Mouse (Mus musculus) cerebellum, postnatal 25 days (tissue): ENCODE results near the gene Kank1.
A peak's percentile ranks its signal among the peaks of the same experiment; 100 is the strongest.
"Not testable (repeated sequence)": the region's sequence is repeated elsewhere in the genome, so short reads cannot be mapped to it uniquely, and the experiment has no call there.

Source experiments
- DNase-seq, 2 experiments: peaks; one replicate each; pipeline ENCODE4 v3.0.0; 2021; ENCODE audit warnings: mixed read lengths in 2 of 2

The Kank1 gene

GRCm38 (mm10) chr19:25445842-25446241, 209.1 kb downstream of the Kank1 start:
- DNase-seq = no peak

DNA sequence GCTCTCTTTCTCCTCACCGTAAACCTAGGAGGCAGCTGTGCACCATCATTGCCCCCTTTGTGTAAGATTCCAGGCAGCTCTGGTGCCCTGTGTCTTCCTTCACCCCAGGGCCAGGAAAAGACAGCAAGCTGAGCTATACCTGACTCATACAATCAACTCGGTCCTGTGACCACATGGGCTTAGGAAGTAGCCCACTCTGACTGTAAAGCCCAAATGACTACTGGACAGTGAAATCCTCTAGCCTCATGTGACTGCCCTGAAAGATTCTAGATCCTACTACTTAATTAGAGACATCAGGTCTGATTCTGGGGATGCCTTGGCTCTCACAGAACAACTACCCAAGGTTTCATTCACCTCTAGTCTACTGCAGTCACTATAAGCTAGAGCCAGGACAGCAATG, 209.9 kb downstream of the Kank1 start:
- no peak for DNase-seq

- DNase-seq = no peak
Measured at GRCm38 (mm10) chr19:25447373-25447772, 210.6 kb downstream of the Kank1 start.

DNA sequence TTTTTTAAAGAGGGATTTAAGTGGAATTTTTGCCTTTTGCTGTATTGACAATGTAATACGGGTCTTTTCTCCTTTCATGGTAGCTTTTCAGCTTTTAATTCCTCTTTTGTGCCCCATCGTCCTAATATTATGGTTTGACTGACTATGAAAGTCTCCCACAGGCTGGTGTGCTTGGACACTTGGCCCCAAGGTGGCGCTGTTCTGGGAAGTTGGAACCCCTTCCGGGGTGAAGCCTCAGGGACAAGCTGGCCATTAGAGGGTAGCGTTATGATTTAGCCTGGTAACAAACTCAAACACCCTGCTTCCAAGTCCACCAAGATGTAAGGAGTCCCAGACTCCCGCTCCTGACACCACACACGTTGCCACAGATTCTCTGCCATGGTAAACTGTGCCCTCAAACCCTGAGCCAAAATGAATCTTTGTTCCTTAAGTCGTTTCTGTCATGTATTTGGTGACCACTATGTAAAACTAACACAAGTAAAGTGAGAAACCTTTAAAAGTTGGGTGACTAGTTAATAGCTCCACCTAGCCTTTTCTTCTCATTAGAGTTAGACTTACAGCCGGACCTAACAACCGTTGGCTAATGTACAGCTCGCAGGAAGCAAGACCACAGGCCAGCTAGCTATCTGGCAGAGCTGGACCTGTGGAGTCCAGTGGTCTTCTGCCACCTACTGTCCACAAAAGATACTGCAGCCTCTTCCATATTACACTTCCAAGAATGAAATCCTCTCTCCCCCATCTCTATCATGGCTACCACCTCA, 214.3 kb downstream of the Kank1 start:
- peak; percentile 15 to 49 for DNase-seq

DNA sequence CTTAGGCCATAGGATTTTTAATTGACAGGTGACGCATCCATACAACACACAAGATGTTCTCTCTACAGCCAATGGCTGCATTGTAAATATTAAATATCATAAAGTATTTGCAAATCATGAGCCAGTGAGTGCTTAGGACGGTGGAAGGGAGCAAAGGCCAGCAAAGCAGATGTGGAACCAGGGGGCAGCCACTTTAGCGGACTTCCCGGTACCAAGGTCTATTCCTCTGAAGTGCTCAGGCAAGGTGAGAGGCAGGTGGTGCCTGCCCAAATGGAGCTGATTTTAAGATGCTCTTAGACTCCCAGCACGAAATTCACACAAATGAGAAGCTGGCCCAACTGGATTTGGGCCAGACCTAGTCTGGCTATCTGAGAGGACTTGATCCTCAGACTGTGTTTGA, 216.4 kb downstream of the Kank1 start:
- DNase-seq = no peak

GRCm38 (mm10) chr19:25460760-25461159, 224.0 kb downstream of the Kank1 start:
- no peak for DNase-seq

DNA sequence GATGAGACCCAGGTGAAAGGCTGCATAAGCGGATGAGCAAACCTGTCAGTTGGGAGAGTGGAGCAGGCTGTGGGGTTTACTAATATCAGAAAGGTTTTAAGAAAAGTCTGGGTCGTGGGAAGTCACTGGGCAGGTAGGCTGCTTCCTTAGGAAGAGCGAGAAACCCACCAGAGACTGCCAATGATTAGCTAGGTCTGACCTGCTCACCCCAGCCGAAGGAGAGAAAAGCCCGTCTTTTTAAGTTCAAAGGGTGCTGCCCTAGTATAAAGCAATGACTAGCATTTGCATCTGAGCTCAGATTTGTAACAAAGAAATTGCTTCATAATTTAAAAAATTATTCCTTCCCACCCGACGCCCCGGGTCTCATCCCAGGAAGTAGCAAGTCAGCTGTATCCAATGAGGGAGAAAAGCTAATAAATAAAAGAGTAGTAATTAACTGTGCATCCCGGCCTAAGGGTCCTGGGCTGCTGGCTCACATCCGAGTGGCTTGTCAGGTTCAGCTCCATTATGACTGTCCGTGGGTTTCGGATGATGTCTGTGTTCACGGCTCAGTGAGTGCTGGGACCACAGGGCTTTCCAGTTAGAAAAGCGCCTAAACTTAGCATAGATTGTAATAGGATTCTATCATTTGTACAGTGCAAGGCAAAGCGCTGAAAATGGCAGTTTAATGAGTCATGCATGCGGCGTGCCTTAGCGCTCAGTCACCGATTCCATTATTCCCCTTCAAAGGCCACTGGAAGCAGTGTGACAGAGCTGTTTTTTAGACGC, 225.0 kb downstream of the Kank1 start:
- no peak for DNase-seq

DNA sequence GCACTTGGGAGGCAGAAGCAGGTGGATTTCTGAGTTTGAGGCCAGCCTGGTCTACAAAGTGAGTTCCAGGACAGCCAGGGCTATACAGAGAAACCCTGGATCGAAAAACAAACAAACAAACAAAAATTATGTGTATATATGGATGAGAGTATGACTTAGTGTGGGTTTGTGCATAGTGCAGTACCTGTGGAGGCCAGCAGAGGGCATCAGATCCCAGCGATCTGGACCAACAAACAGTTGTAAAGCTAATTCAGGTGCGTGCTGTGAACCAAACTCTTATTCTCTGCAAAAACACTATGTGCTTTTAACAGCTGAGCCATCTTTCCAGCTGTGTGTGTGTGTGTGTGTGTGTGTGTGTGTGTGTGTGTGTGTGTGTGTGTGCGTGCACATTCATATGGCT, 239.0 kb downstream of the Kank1 start:
- not testable (repeated sequence) for DNase-seq

DNA sequence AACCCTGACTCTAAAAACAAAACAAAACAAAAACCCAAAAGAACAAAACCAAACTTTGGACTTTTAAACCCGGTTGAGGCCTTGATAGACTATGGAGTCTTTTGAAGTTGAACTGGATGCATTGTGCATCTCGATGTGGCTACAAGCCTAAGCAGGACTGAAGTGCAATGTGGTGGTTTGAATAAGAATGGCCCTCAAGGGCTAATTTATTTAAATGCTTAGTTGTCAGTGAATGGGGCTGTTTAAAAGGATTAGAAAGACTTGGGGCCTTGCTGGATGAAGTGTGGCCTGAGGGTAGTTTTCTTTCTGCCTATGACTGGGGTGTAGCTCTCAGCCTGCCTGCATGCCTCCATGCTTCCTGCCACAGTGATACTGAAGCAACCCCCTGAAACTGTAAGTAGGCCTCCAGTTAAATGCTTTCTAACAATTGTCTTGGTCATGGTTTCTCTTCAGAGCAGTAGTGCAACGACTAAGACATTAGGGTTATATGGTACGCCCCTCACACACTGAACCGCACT, 242.4 kb downstream of the Kank1 start:
- DNase-seq = no peak

DNA sequence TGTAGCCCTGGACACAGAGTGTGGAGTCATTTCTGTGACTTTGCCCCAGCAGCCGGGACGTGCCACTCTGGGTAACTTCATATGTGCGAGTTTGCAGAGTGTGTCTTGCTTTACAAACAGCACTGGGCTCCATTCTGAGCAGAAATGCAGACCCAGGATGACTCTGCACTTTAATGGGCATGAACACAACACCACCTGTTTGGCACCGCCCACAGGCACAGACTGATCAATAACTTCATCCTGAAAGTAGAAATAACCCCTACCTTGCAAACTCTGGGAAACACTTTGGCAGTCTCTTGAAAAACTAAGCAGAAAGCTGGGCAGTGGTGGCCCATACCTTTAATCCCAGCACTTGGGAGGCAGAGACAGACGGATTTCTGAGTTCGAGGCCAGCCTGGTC, 244.0 kb downstream of the Kank1 start:
- DNase-seq = no peak
